Mouse (Mus musculus) MEL (cell line): ENCODE measurements around the gene Slc33a1.

Experiments used
- CTCF ChIP-seq, 3 experiments: IDR thresholded peaks in 2 of 3; conservative IDR thresholded peaks in 1 of 3; 2 replicates each; pipeline ENCODE4 v1.5.1; 2011 to 2012; ENCODE audit warnings: low read length in 3 of 3, low read depth in 2 of 3, mild to moderate bottlenecking in 2 of 3, improper control_type of control experiment in 1 of 3, inconsistent platforms in 1 of 3, mixed read lengths in 1 of 3, moderate library complexity in 1 of 3; ENCODE audit not compliant: control insufficient read depth in 1 of 3, insufficient read depth in 1 of 3, poor library complexity in 1 of 3, severe bottlenecking in 1 of 3
- EP300 ChIP-seq, 2 experiments: IDR thresholded peaks; 2 replicates each; pipeline ENCODE4 v1.6.1; 2011; ENCODE audit warnings: improper control_type of control experiment in 2 of 2, low read length in 2 of 2, low read depth in 1 of 2, mild to moderate bottlenecking in 1 of 2
- SIN3A ChIP-seq: IDR thresholded peaks from 2 replicates; pipeline ENCODE4 v1.6.1; 2012; ENCODE audit warnings: low read length, improper control_type of control experiment, inconsistent platforms
- SMC3 ChIP-seq: IDR thresholded peaks from 2 replicates; pipeline ENCODE4 v1.6.1; 2011; ENCODE audit warnings: low read depth, low read length, improper control_type of control experiment
- ZMIZ1 ChIP-seq: IDR thresholded peaks from 2 replicates; pipeline ENCODE4 v1.6.1; 2012; ENCODE audit warnings: low read depth, mild to moderate bottlenecking, inconsistent platforms, low read length, improper control_type of control experiment, moderate library complexity

GRCm38 (mm10) chr3:63988722-63989440 lies 24.3 kb upstream of the Slc33a1 start:
- TF ChIP-seq EP300 (IDR thresholded peaks at IDR 0.05; ENCODE audit: low read depth in 1 of 2, low read length in 2 of 2) = no peak
- no peak for TF ChIP-seq SIN3A
- no peak for TF ChIP-seq CTCF (IDR thresholded peaks at IDR 0.05 in 2 of 3, conservative IDR thresholded peaks at IDR 0.05 in 1 of 3; ENCODE audit: control insufficient read depth in 1 of 3, insufficient read depth in 1 of 3, low read depth in 2 of 3, low read length in 3 of 3, poor library complexity in 1 of 3, severe bottlenecking in 1 of 3)
- no peak for TF ChIP-seq ZMIZ1
- no peak for TF ChIP-seq SMC3
